Mouse (Mus musculus) liver, postnatal 0 days (tissue): ENCODE results near the gene Itih2.
A peak's percentile ranks its signal among the peaks of the same experiment; 100 is the strongest.

Experiments used
- CTCF ChIP-seq: sonication (generic); IDR thresholded peaks from 2 replicates; pipeline ENCODE4 v1.5.1; 2016; ENCODE audit warnings: antibody characterized with exemption, low read depth
- EP300 ChIP-seq: IDR thresholded peaks from 2 replicates; pipeline ENCODE4 v1.6.1; 2016; ENCODE audit warnings: antibody characterized with exemption, low read depth, mild to moderate bottlenecking

- TF ChIP-seq CTCF (peak; percentile 77), EP300 (no peak)
These were observed 32.5 kb downstream of the Itih2 start for GRCm38 (mm10) chr2:10098598-10099215.
